Mouse (Mus musculus): Measurements from ENCODE around the gene Fam20a.

GRCm38 (mm10) chr11:109708786-109709185 is 13.3 kb downstream of the Fam20a start:
- TF ChIP-seq CTCF (IDR thresholded peaks at IDR 0.05; ENCODE audit: low read depth) (no peak), EP300 (optimal IDR thresholded peaks at IDR 0.05) (no peak)

Measured in stomach, postnatal 0 days (tissue).